8 mouse cellular contexts compared by ENCODE assay signal in genomic region chr5:115491771-115492322, GRCm38 (mm10). TPM values are rescaled to one million over a fixed set of nuclear protein-coding genes. Genes with fewer than 3 reads are reported as not detected.
DNase-seq lines count a peak whose midpoint lies in the region; ATAC-seq and TF ChIP-seq lines count a peak whose summit lies in the region.

No protein-coding gene starts in this region.

- no peak for ATAC-seq in forebrain, embryonic 13.5 days
- ATAC-seq in limb, embryonic 13.5 days (ENCODE audit: low FRiP score, low read depth): no peak
- ATAC-seq in midbrain, embryonic 13.5 days: no peak

- H3K9ac ChIP-seq in forebrain, embryonic 13.5 days: peak overlapping the region; percentile 34
- H3K9ac ChIP-seq in limb, embryonic 13.5 days: peak overlapping the region; percentile 50; the same call in 1 of the 2 replicates
- H3K9ac ChIP-seq in midbrain, embryonic 13.5 days (replicated peaks): peak overlapping the region; percentile 61

- TF ChIP-seq POLR2A in thymus, adult 2 months (IDR thresholded peaks at IDR 0.05; ENCODE audit: control insufficient read depth, extremely low read depth, insufficient read depth, low read length, poor library complexity): no peak

- H3K27me3 ChIP-seq in forebrain, embryonic 13.5 days: no peaks in the 10 kb centered on the region; the same call in 1 of the 2 replicates
- no peaks in the 10 kb centered on the region for H3K27me3 ChIP-seq in limb, embryonic 13.5 days
- H3K27me3 ChIP-seq in midbrain, embryonic 13.5 days: no peaks in the 10 kb centered on the region
- H3K27me3 ChIP-seq in thymus, adult 2 months (ENCODE audit: control insufficient read depth, insufficient read depth, low read length): no peaks in the 10 kb centered on the region

- peak overlapping the region; percentile 52 for H3K4me2 ChIP-seq in forebrain, embryonic 13.5 days
- H3K4me2 ChIP-seq in limb, embryonic 13.5 days (replicated peaks): peak overlapping the region; percentile 64
- H3K4me2 ChIP-seq in midbrain, embryonic 13.5 days (replicated peaks): peak overlapping the region; percentile 56

- no peak for TF ChIP-seq CTCF in thymus, adult 2 months (IDR thresholded peaks at IDR 0.05; ENCODE audit: borderline replicate concordance, control insufficient read depth, extremely low read depth, insufficient read depth, low read length, poor library complexity)

- no peak overlapping the region for H3K27ac ChIP-seq in forebrain, embryonic 13.5 days
- H3K27ac ChIP-seq in limb, embryonic 13.5 days: peak overlapping the region; percentile 48
- no peak overlapping the region for H3K27ac ChIP-seq in midbrain, embryonic 13.5 days
- peak overlapping the region; percentile 2; the same call in 1 of the 2 replicates for H3K27ac ChIP-seq in thymus, adult 2 months (ENCODE audit: control insufficient read depth, insufficient read depth, low read length)

- no peaks in the 10 kb centered on the region for H3K9me3 ChIP-seq in forebrain, embryonic 13.5 days (replicated peaks)
- H3K9me3 ChIP-seq in limb, embryonic 13.5 days: no peaks in the 10 kb centered on the region
- H3K9me3 ChIP-seq in midbrain, embryonic 13.5 days: no peaks in the 10 kb centered on the region

- no peaks in the 10 kb centered on the region for H3K36me3 ChIP-seq in forebrain, embryonic 13.5 days (ENCODE audit: poor library complexity, severe bottlenecking)
- H3K36me3 ChIP-seq in limb, embryonic 13.5 days: no peaks in the 10 kb centered on the region
- no peaks in the 10 kb centered on the region for H3K36me3 ChIP-seq in midbrain, embryonic 13.5 days
- no peaks in the 10 kb centered on the region for H3K36me3 ChIP-seq in thymus, adult 2 months (ENCODE audit: control insufficient read depth, insufficient read depth, low read length)

- WGBS in forebrain, embryonic 13.5 days: 4% methylated on average over 28 of the region's 28 CpGs
- 3% methylated on average over 28 of the region's 28 CpGs for WGBS in limb, embryonic 13.5 days
- WGBS in midbrain, embryonic 13.5 days: 5% methylated on average over 28 of the region's 28 CpGs
- WGBS in thymus, adult 2 months: 2% methylated on average over 28 of the region's 28 CpGs

- intact Hi-C loops in left cerebral cortex, postnatal 25 days (cut with DNase I): no loop called here

- H3K4me3 ChIP-seq in forebrain, embryonic 13.5 days: 0 out of 2 replicates have a peak overlapping the region, but pooled peaks have one; percentile 3
- H3K4me3 ChIP-seq in limb, embryonic 13.5 days: peak overlapping the region; percentile 27
- peak overlapping the region; percentile 19 for H3K4me3 ChIP-seq in midbrain, embryonic 13.5 days (replicated peaks)
- peak overlapping the region; percentile 24 for H3K4me3 ChIP-seq in thymus, adult 2 months (ENCODE audit: control insufficient read depth, insufficient read depth, low read length)

- peaks cover 24% of the 10 kb centered on the region for H3K4me1 ChIP-seq in forebrain, embryonic 13.5 days
- H3K4me1 ChIP-seq in limb, embryonic 13.5 days: peaks cover 44% of the 10 kb centered on the region
- peaks cover 25% of the 10 kb centered on the region for H3K4me1 ChIP-seq in midbrain, embryonic 13.5 days (replicated peaks)
- H3K4me1 ChIP-seq in thymus, adult 2 months (replicated peaks; ENCODE audit: control insufficient read depth, insufficient read depth, low read length): peaks cover 15% of the 10 kb centered on the region

- DNase-seq in ES-CJ7 (ENCODE audit: low read depth, low spot score): peak; percentile 86
- peak; percentile 84 for DNase-seq in adrenal gland, postnatal 14 days
- peak; percentile 78 for DNase-seq in heart, postnatal 4 days
- no peak for DNase-seq in thymus, adult 2 months
- DNase-seq in left cerebral cortex, postnatal 25 days (ENCODE audit: low spot score in 2 of 2): no peak

RNA-seq across cellular contexts. Expression of gene Sirt4, which starts 7.3 kb away (rescaled TPM):
- 18.1 and 23.5 TPM in 2 replicates for total RNA-seq in adrenal gland, postnatal 14 days (2021)
- 24.7 TPM in 2 replicates for polyA plus RNA-seq in forebrain, embryonic 13.5 days (2015; fragmentation: Nextera tagmentation; extraction: Ambion mirVana)
- total RNA-seq in heart, postnatal 4 days (2021): 10 to 100 TPM; 10.5 to 12.7 TPM
- polyA plus RNA-seq in limb, embryonic 13.5 days (2015; fragmentation: Nextera tagmentation; extraction: Ambion mirVana): 25.8 and 27.5 TPM in 2 replicates
- polyA plus RNA-seq in midbrain, embryonic 13.5 days (2015; fragmentation: Nextera tagmentation; extraction: Ambion mirVana): 26.1 and 28.7 TPM in 2 replicates
- 47.2 and 48.6 TPM in 2 replicates for polyA plus RNA-seq in thymus, adult 2 months (2012; rRNA removed)
- 10 to 100 TPM; 31.1 to 34.0 TPM for total RNA-seq in left cerebral cortex, postnatal 25 days (2021)

RNA-seq across cellular contexts. Expression of gene Pxn, which starts 14.6 kb away (rescaled TPM):
- 48.9 and 54.8 TPM in 2 replicates for total RNA-seq in adrenal gland, postnatal 14 days (2021)
- polyA plus RNA-seq in forebrain, embryonic 13.5 days (2015; fragmentation: Nextera tagmentation; extraction: Ambion mirVana): 16.8 and 17.7 TPM in 2 replicates
- total RNA-seq in heart, postnatal 4 days (2021): 10 to 100 TPM; 62.9 to 66.0 TPM
- polyA plus RNA-seq in limb, embryonic 13.5 days (2015; fragmentation: Nextera tagmentation; extraction: Ambion mirVana): 46.9 and 54.0 TPM in 2 replicates
- 16.2 and 18.3 TPM in 2 replicates for polyA plus RNA-seq in midbrain, embryonic 13.5 days (2015; fragmentation: Nextera tagmentation; extraction: Ambion mirVana)
- 161 and 172 TPM in 2 replicates for polyA plus RNA-seq in thymus, adult 2 months (2012; rRNA removed)
- total RNA-seq in left cerebral cortex, postnatal 25 days (2021): 10 to 100 TPM; 19.9 to 21.0 TPM

RNA-seq across cellular contexts. Expression of gene Pla2g1b, which starts 25.8 kb away (rescaled TPM):
- total RNA-seq in adrenal gland, postnatal 14 days (2021): not detected in 2 replicates
- not detected in 2 replicates for polyA plus RNA-seq in forebrain, embryonic 13.5 days (2015; fragmentation: Nextera tagmentation; extraction: Ambion mirVana)
- not detected for total RNA-seq in heart, postnatal 4 days (2021)
- not detected in 2 replicates for polyA plus RNA-seq in limb, embryonic 13.5 days (2015; fragmentation: Nextera tagmentation; extraction: Ambion mirVana)
- not detected in 2 replicates for polyA plus RNA-seq in midbrain, embryonic 13.5 days (2015; fragmentation: Nextera tagmentation; extraction: Ambion mirVana)
- 1.2 and 1.8 TPM in 2 replicates for polyA plus RNA-seq in thymus, adult 2 months (2012; rRNA removed)
- not detected for total RNA-seq in left cerebral cortex, postnatal 25 days (2021)

Comparison
In these comparisons a context has a peak if more than half of its experiments do, and no peak if none do; other contexts are left out.
1. DNase-seq: peak in ES-CJ7 (single experiment), adrenal gland, postnatal 14 days (single experiment) and heart, postnatal 4 days (single experiment); none in thymus, adult 2 months (single experiment) and left cerebral cortex, postnatal 25 days (0 of 2).
2. H3K27ac ChIP-seq: peak in limb, embryonic 13.5 days (single experiment) and thymus, adult 2 months (single experiment); none in forebrain, embryonic 13.5 days (single experiment) and midbrain, embryonic 13.5 days (single experiment).
3. Peak in every context shown above with its lines, with median percentiles within 50 percentile points of each other: H3K4me2 ChIP-seq, H3K4me3 ChIP-seq and H3K9ac ChIP-seq.